Mouse (Mus musculus): Measurements from ENCODE around the gene Sertad2. TPM values are rescaled to one million over a fixed set of nuclear protein-coding genes. Genes with fewer than 3 reads are reported as not detected.

Gene Sertad2
- total RNA-seq (2021), result 10 to 100 TPM; 18.0 to 21.5 TPM

- peak; percentile 99 for DNase-seq (ENCODE audit: low spot score)
- intact Hi-C loops (cut with DNase I), result loop anchor here (2.0 to 10.0 kb wide), 5 partner anchors 49 to 692 kb away; partner anchors contain the start of genes Slc1a4 and Vps54
These were observed at the start of gene Sertad2 for GRCm38 (mm10) chr11:20542739-20543452. TSS of gene Sertad2 (plus strand) at chr11:20543253.

- intact Hi-C loops (cut with DNase I), result no loop called here
These were observed 49.0 kb upstream of the Sertad2 start for GRCm38 (mm10) chr11:20493922-20494626.

DNA sequence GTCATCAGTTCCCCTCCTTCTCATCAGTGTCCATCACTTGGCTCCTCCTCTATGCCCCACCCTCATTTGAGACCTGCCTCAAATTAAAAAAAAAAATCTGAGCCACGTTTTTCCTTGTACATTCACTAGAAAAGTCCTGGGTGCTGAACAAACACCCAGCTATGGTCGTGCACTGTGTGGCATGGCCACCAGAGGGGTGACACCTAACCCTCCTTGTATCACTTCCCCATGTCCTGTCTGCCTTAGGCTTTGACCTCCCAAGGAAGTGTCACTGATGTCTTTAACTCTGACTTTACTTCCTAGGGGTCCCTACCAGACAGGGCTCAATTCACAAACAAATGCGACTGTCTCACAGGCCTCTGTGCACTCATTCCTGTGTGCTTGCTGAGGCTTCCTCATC lies 42.5 kb upstream of the Sertad2 start:
- DNase-seq (ENCODE audit: low spot score), result no peak
- intact Hi-C loops (cut with DNase I), result no loop called here

More at GRCm38 (mm10) chr11:20493922-20494626, 49.0 kb upstream of the Sertad2 start:
- DNase-seq (ENCODE audit: low spot score), result no peak

- intact Hi-C loops (cut with DNase I), result no loop called here
- DNase-seq (ENCODE audit: low spot score), result no peak
These were observed 41.7 kb upstream of the Sertad2 start for GRCm38 (mm10) chr11:20501160-20501955.

DNA sequence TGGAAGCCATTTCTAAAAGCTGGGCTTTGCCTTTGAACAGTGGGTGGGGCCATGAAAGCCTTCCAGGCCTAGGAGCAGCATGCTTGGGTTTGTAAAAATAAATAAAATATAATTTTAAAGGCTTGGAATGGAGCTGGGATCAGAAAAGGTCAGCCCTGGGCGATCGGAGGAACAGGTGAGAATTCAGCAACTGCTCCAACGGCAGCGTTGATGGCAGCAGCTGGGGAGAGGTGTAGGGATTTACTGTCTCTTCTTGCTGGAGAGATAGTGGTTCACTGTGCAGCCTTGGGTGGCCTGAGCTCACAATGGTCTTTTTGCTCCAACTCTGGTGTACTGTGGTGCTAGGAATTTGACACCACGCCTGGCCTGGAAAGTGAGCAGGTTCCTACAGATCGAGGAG lies 29.5 kb upstream of the Sertad2 start:
- intact Hi-C loops (cut with DNase I), result no loop called here
- no peak for DNase-seq (ENCODE audit: low spot score)

- intact Hi-C loops (cut with DNase I), result no loop called here
These were observed 28.3 kb upstream of the Sertad2 start for GRCm38 (mm10) chr11:20514757-20515156.

GRCm38 (mm10) chr11:20521321-20521720 lies 21.7 kb upstream of the Sertad2 start:
- intact Hi-C loops (cut with DNase I), result no loop called here
- no peak for DNase-seq (ENCODE audit: low spot score)

More at GRCm38 (mm10) chr11:20514757-20515156, 28.3 kb upstream of the Sertad2 start:
- no peak for DNase-seq (ENCODE audit: low spot score)

DNA sequence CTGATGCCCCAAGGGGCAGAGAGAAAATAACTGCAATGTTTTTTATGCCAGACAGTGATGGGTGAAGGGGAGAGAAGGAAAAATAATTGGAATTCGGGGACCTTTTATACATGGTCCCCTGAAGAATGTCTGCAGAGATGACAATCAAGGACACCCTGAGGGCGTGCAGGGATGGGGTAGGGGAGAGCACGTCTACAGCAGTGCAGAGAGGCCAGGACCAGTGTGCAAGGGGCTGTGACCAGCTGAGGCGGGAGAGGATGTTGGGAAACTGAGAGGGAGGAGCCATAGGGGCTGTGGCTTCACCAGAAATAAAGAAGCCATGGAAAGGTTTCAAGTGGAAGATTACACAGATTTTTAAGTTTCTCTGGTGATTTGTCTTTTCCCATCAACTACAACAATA lies 20.3 kb upstream of the Sertad2 start:
- intact Hi-C loops (cut with DNase I), result no loop called here
- no peak for DNase-seq (ENCODE audit: low spot score)

DNA sequence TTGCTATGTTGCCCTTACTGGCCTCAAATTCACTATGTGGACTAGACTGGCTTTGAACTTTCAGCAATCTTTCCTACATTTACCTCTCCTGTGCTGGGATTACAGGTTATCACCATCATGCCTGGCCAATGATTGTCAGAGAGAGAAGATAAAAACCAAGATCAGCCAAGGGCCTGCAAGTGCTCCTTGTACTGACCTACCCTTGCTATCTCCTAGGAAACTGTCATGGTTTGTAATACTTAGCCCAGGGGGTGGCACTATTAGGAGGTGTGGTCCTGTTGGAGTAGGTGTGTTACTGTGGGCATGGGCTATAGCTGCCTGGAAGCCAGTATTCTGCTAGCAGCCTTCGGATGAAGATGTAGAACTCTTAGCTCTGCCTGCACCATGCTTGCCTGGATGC lies 18.6 kb upstream of the Sertad2 start:
- DNase-seq (ENCODE audit: low spot score), result no peak
- intact Hi-C loops (cut with DNase I), result no loop called here

DNA sequence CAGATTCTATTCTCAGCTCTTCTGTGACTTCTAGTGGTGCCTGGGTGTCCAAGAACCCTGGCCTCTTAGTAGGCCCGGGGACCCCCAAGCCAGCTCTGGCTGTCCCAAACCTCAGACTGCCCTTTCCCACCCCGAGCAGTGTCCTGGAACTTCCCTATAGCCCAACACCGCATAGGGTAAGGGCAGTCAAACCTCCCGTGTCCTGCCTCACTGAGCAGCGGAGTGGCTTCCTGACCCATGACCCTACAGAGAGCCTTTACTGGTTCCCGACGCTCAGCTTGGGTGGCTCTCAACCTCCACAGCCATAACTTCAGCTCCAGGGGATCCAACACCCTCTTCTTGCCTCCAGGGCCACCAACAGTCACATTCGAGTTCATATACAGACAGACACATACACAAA lies 17.1 kb upstream of the Sertad2 start:
- intact Hi-C loops (cut with DNase I), result no loop called here
- DNase-seq (ENCODE audit: low spot score), result no peak

- DNase-seq (ENCODE audit: low spot score), result no peak
- intact Hi-C loops (cut with DNase I), result no loop called here
These were observed 15.2 kb upstream of the Sertad2 start for GRCm38 (mm10) chr11:20527901-20528300.

GRCm38 (mm10) chr11:20531682-20531991 lies 11.4 kb upstream of the Sertad2 start:
- intact Hi-C loops (cut with DNase I), result loop anchor here (5.0 kb wide), 1 partner anchor 74 kb away; no protein-coding TSS in a partner anchor
- DNase-seq (ENCODE audit: low spot score), result no peak

- peak; percentile 24 for DNase-seq (ENCODE audit: low spot score)
- intact Hi-C loops (cut with DNase I), result loop anchor here (5.0 kb wide), 1 partner anchor 75 kb away; no protein-coding TSS in a partner anchor
These were observed 10.8 kb upstream of the Sertad2 start for GRCm38 (mm10) chr11:20531992-20532881.

GRCm38 (mm10) chr11:20533231-20533630 lies 9.8 kb upstream of the Sertad2 start:
- no peak for DNase-seq (ENCODE audit: low spot score)

GRCm38 (mm10) chr11:20537221-20537620 lies 5.8 kb upstream of the Sertad2 start:
- DNase-seq (ENCODE audit: low spot score), result no peak
- intact Hi-C loops (cut with DNase I), result no loop called here

More at GRCm38 (mm10) chr11:20533231-20533630, 9.8 kb upstream of the Sertad2 start:
- intact Hi-C loops (cut with DNase I), result loop anchor here (5.0 kb wide), 1 partner anchor 76 kb away; no protein-coding TSS in a partner anchor

DNA sequence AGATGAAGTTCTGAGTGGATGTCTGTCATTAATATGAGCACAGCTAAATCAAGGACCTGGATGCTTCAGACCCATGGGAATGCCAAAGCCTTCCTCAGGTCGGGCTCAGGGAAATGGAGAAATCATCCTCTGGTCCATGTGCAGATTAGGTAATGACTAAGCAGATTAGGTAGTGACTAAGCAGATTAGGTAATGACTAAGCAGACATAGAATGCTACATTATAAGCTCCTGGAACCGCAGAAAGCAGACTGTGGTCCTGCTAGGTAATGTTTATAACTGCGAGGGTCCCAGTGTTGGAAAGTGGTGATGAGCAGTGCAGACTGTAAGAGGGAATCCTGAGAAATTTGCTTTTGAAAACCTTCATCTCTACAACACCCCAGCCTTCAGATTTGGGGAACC lies 4.6 kb upstream of the Sertad2 start:
- DNase-seq (ENCODE audit: low spot score), result no peak
- intact Hi-C loops (cut with DNase I), result no loop called here

DNA sequence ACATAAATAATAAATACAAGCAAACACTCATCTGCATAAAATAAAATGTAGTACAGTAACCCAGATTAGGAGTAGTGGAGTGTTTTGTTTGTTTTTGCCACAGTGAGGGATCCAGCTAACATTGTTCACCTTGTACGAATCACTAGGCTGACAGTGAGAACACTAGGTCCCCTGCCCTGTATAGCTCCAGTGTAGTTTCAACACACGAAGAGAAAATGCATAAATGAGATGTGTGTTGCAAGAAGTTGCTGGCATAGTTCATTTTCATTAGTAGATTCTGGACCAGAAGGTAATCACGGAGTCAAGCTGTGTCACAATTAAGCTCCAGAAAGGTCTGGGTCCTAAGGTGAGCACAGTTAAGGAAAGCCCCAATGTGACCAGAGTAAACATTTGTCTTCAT lies 1.8 kb upstream of the Sertad2 start:
- intact Hi-C loops (cut with DNase I), result loop anchor here (5.0 to 10.0 kb wide), 4 partner anchors 51 to 694 kb away; partner anchors contain the start of genes Slc1a4 and Vps54

GRCm38 (mm10) chr11:20541995-20542637 lies 937 bp upstream of the Sertad2 start:
- no peak for DNase-seq (ENCODE audit: low spot score)
- intact Hi-C loops (cut with DNase I), result loop anchor here (2.0 to 10.0 kb wide), 5 partner anchors 50 to 693 kb away; partner anchors contain the start of genes Slc1a4 and Vps54

More for the DNA sequence above, 1.8 kb upstream of the Sertad2 start:
- DNase-seq (ENCODE audit: low spot score), result no peak
